Mouse (Mus musculus) C2C12 (cell line): ENCODE data around the gene Cep70.

Source experiments
- CTCF ChIP-seq: IDR thresholded peaks from one replicate; pipeline ENCODE4 v1.5.1; 2011; ENCODE audit not compliant: control insufficient read depth, insufficient read depth, insufficient read length
- MAX ChIP-seq: IDR thresholded peaks from one replicate; pipeline ENCODE4 v1.6.1; 2011; ENCODE audit warnings: mild to moderate bottlenecking, control low read depth
- MYOD1 ChIP-seq: IDR thresholded peaks from one replicate; pipeline ENCODE4 v1.6.1; 2011; ENCODE audit warnings: low read depth; ENCODE audit not compliant: control insufficient read depth, insufficient read length
- USF1 ChIP-seq: IDR thresholded peaks from one replicate; pipeline ENCODE4 v1.6.1; 2011; ENCODE audit warnings: low read depth, mild to moderate bottlenecking, control low read depth, moderate library complexity

- TF ChIP-seq MAX (no peak), CTCF (no peak), MYOD1 (no peak), USF1 (no peak)
Observed at GRCm38 (mm10) chr9:99320006-99320405, 76.8 kb downstream of the Cep70 start.
